Mouse (Mus musculus): ENCODE results near the gene Cutc. TPM values are rescaled to one million over a fixed set of nuclear protein-coding genes. Genes with fewer than 3 reads are reported as not detected.

Cutc gene
- polyA plus RNA-seq (2012; ENCODE audit: insufficient read depth, insufficient read length, missing spikeins): 12.3 and 12.4 TPM in 2 replicates

DNA sequence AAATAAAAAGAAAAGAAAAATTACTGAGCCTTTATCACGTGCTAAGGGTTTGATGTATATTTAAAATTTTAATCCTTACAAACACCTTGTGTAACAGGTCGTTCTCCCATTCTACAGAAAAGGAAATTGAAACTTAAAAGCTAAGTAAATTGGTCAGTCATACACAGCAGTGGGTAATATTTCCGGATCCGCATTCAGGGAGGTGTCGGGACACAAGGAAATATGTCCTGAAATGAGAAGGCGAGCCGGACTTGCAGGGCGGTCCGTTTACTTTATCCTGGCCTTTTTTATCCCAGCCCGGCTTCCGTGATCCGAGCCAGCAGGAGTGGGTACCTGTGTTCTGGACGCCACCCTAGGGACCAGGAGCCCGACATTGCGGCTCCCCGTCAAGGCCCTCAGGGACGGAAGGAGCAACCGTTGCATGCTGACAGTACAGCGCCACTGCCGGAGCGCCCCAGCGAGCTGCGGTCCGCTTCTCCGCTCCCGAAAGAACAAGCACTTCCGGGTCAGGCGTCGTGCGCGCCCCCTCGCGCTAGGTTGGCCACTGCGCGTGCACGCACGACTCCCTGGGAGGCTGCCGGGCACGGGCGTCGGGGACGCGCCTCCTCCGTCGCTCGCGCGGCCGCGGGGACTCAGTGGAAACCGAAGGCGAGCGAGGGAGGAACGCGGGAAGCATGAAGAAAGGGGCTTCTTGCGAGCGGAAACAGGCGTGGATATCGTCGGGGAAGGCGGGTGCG lies at the start of gene Cutc, which contains the start of gene Cox15:
Cutc (plus strand) TSS at position 508 of the 737 bp plus-strand sequence.
Cox15 (minus strand) TSS at position 512 of the 737 bp plus-strand sequence.
- Histone ChIP-seq H3K4me1 (ENCODE audit: control insufficient read depth, insufficient read depth, low read length) (peaks cover 9% of the 10 kb centered on the region), H3K4me3 (ENCODE audit: insufficient read depth, low read length) (peak within 1 kb of the TSS; percentile 83), H3K27ac (ENCODE audit: insufficient read depth, low read depth, low read length) (peak within 1 kb of the TSS; percentile 96)
- TF ChIP-seq POLR2A (IDR thresholded peaks at IDR 0.05; ENCODE audit: borderline replicate concordance, low read depth, low read length): peak; percentile 84; the same call in 1 of the 2 replicates
- no peak for TF ChIP-seq CTCF (IDR thresholded peaks at IDR 0.05; ENCODE audit: low read depth, low read length)

DNA sequence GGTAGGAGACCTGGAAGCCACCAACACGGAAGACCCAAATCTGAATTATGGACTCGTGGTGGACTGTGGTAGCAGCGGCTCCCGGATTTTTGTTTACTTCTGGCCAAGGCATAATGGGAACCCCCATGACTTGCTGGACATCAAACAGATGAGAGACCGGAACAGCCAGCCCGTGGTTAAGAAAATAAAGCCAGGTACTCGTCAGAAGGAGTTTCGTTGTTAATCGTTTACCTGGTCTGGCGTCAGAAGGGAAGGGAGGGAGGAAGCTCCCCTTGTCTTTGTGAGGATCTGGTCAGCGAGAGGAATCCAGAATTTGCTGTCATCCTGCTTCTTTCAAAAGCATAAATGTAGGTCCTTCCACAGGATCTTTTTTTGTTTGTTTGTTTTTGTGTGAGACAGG lies 48.6 kb upstream of the Cutc start:
- H3K4me1 ChIP-seq (ENCODE audit: control insufficient read depth, insufficient read depth, low read length): peaks cover 3% of the 10 kb centered on the region

DNA sequence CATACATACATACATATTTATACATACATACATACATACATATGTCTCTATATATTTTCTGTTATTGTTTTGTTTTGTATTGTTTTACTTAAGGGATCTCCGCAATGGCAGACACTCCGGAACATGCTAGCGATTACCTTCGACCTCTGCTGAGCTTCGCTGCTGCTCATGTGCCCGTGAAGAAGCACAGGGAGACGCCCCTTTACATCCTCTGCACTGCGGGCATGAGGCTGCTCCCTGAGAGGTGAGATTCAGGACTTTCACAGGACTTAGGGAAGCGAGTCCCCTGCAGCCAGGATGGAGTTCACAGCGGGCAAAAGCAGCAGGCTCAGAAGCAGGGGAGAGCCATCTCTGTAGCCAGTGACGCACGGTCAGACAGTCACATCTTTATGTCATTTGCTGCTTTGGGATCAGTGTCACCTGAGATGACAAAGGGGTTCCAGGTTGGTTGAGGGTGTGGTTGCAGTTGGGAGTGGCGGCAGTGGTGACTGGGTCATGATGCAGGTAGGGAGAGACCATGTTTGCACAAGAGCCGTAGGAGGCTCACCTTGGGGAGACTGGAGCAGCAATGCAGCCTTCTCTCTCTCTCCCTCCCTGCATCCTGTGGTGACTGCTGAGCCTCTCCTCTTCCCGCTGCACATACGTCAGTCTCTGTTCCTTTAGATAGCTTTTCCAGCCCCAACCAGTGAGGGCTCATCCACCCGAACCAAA lies 47.9 kb upstream of the Cutc start:
- Histone ChIP-seq H3K4me3 (ENCODE audit: insufficient read depth, low read length) (no peak overlapping the region), H3K27ac (ENCODE audit: insufficient read depth, low read depth, low read length) (no peak overlapping the region), H3K4me1 (ENCODE audit: control insufficient read depth, insufficient read depth, low read length) (peaks cover 8% of the 10 kb centered on the region)
- TF ChIP-seq POLR2A (IDR thresholded peaks at IDR 0.05; ENCODE audit: borderline replicate concordance, low read depth, low read length): no peak
- TF ChIP-seq CTCF (IDR thresholded peaks at IDR 0.05; ENCODE audit: low read depth, low read length): no peak

More for the DNA sequence above, 48.6 kb upstream of the Cutc start:
- Histone ChIP-seq H3K27ac (ENCODE audit: insufficient read depth, low read depth, low read length) (no peak overlapping the region), H3K4me3 (ENCODE audit: insufficient read depth, low read length) (no peak overlapping the region)
- TF ChIP-seq CTCF (IDR thresholded peaks at IDR 0.05; ENCODE audit: low read depth, low read length) (no peak), POLR2A (IDR thresholded peaks at IDR 0.05; ENCODE audit: borderline replicate concordance, low read depth, low read length) (no peak)

DNA sequence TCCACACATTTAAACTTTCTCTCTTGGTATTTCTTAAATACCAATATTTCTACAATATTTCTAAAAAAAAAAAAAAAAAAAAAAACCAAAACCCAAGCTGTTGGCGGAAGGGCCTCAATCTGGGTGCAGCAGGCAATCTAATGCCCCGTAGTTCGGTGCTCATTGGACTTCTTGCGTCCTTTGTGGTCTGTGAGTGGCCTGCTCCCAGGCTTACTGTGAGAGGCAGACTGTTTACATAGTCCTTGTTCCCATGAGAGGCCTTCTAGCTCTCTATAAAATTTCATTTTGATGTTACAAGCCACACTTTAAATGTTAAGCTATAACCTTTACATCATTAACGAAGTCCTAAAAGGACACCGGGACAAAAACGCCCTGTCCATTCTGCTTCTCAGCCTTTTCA lies 44.6 kb upstream of the Cutc start:
- Histone ChIP-seq H3K4me1 (ENCODE audit: control insufficient read depth, insufficient read depth, low read length) (peaks cover 23% of the 10 kb centered on the region), H3K27ac (ENCODE audit: insufficient read depth, low read depth, low read length) (no peak overlapping the region), H3K4me3 (ENCODE audit: insufficient read depth, low read length) (no peak overlapping the region)
- TF ChIP-seq POLR2A (IDR thresholded peaks at IDR 0.05; ENCODE audit: borderline replicate concordance, low read depth, low read length): no peak
- TF ChIP-seq CTCF (IDR thresholded peaks at IDR 0.05; ENCODE audit: low read depth, low read length): no peak

DNA sequence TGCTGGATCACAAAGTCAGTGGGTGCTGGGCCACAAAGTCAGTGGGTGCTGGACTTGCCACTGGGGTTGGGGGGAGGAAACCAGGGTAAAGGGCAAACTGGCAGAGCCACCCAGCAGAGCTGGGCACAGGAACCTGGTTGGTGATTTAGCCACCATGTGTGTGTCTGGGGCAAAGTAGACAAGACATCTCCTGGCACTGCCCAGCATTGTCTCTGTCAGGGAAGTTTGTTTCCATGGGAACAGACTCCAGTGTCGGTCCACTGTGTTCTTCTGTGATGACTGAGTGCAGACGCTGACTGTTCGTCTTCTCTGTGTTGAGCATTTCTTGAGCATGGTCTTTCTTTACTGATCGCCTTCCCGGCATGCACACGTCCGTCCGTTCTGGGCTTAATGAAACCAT lies 43.5 kb upstream of the Cutc start:
- TF ChIP-seq POLR2A (IDR thresholded peaks at IDR 0.05; ENCODE audit: borderline replicate concordance, low read depth, low read length) (no peak), CTCF (IDR thresholded peaks at IDR 0.05; ENCODE audit: low read depth, low read length) (no peak)
- Histone ChIP-seq H3K4me1 (ENCODE audit: control insufficient read depth, insufficient read depth, low read length) (peaks cover 23% of the 10 kb centered on the region), H3K27ac (ENCODE audit: insufficient read depth, low read depth, low read length) (peak overlapping the region; percentile 50), H3K4me3 (ENCODE audit: insufficient read depth, low read length) (no peak overlapping the region)

DNA sequence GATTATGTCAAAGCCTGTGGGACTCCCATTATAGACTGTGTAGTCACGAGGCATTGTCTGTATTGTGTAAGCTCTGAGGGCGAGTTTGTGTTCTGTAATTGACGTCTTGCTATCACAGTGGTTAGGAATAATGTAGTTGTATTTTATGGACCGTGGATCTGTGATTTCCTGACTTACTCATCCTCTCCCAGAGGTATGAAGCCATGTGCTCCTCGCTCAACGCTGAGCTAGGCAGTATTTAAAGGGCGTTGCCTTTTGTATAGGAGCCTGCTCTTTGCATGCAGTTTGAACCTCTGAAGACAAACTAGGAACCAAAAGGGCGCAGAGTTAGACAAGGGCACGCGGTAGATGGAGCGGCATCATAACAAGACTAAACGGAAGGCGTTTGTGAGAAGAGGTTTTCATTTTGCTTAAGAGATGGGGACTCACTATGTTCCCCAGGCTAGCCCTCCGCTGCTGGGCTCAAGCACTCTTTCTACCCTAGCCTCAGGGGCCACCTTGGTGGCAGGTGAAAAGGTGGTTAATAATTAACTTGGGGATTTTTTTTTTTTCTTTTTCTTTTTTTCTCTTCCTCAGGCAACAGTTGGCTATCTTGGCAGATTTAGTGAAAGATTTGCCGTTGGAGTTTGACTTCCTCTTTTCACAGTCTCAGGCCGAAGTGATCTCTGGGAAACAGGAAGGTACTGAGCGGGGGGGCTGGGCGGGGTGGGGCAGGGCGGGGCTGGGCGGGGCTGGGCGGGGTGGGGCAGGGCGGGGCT lies 41.5 kb upstream of the Cutc start:
- Histone ChIP-seq H3K4me3 (ENCODE audit: insufficient read depth, low read length) (peak overlapping the region; percentile 57), H3K27ac (ENCODE audit: insufficient read depth, low read depth, low read length) (peak overlapping the region; percentile 100), H3K4me1 (ENCODE audit: control insufficient read depth, insufficient read depth, low read length) (peaks cover 23% of the 10 kb centered on the region)
- no peak for TF ChIP-seq CTCF (IDR thresholded peaks at IDR 0.05; ENCODE audit: low read depth, low read length)
- peak; percentile 34; the same call in 1 of the 2 replicates for TF ChIP-seq POLR2A (IDR thresholded peaks at IDR 0.05; ENCODE audit: borderline replicate concordance, low read depth, low read length)

DNA sequence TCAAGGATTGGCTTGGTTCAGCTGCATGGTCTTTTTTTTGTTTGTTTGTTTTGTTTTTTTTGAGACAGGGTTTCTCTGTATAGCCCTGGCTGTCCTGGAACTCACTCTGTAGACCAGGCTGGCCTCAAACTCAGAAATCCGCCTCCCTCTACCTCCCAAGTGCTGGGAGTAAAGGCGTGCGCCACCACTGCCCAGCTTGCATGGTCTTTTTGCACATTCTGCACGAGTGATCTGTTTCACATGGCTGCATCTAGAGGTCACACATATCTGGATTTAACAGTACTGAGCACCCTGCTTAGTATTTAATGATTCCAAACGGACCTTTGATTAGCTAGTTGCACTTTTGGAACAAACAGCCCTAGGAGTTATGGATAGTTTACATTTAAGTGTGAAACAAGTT lies 40.8 kb upstream of the Cutc start:
- peak overlapping the region; percentile 15; the same call in 1 of the 2 replicates for H3K27ac ChIP-seq (ENCODE audit: insufficient read depth, low read depth, low read length)
- H3K4me1 ChIP-seq (ENCODE audit: control insufficient read depth, insufficient read depth, low read length): peaks cover 23% of the 10 kb centered on the region
- TF ChIP-seq POLR2A (IDR thresholded peaks at IDR 0.05; ENCODE audit: borderline replicate concordance, low read depth, low read length) (no peak), CTCF (IDR thresholded peaks at IDR 0.05; ENCODE audit: low read depth, low read length) (no peak)
- H3K4me3 ChIP-seq (ENCODE audit: insufficient read depth, low read length): no peak overlapping the region

DNA sequence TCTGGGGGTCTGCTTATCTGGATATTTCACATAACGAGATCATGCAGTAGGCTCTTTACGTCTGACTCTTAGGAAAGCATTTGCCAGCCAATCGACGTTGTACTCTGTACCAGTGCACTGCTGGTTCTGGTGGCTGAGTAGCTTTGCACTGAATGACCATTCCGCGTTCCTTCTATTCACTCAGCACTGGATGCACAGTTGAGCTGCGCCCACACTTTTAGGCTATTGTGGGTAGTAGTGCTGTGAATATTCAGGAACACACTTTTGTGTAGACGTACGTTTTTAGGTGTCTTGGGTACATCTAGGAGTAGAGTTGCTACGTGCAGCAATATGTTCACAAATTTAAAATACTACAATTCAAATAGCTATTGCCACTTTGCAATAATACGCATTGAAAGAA lies 32.7 kb upstream of the Cutc start:
- H3K4me3 ChIP-seq (ENCODE audit: insufficient read depth, low read length): no peak overlapping the region
- TF ChIP-seq CTCF (IDR thresholded peaks at IDR 0.05; ENCODE audit: low read depth, low read length) (no peak), POLR2A (IDR thresholded peaks at IDR 0.05; ENCODE audit: borderline replicate concordance, low read depth, low read length) (no peak)
- no peak overlapping the region for H3K27ac ChIP-seq (ENCODE audit: insufficient read depth, low read depth, low read length)
- peaks cover 13% of the 10 kb centered on the region for H3K4me1 ChIP-seq (ENCODE audit: control insufficient read depth, insufficient read depth, low read length)

DNA sequence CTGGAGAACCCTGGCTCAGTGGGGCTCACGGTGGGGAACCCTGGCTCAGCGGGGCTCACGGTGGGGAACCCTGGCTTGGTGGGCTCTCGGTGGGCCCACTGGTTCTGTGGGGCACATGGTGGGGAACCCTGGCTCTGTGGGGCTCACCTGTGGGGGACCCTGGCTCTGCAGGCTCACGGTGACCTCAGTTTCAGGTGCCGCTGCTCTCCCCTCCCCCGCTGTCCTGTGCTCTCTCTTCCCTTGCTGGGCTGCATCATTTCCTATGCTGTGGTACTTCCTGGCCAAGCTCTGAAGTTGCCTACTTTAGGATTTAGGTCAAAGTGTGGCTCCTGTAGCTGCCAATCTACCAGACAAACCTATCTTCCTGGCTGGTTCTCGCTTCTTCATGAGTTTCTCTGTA lies 29.9 kb upstream of the Cutc start:
- Histone ChIP-seq H3K27ac (ENCODE audit: insufficient read depth, low read depth, low read length) (peak overlapping the region; percentile 2; the same call in 1 of the 2 replicates), H3K4me3 (ENCODE audit: insufficient read depth, low read length) (no peak overlapping the region), H3K4me1 (ENCODE audit: control insufficient read depth, insufficient read depth, low read length) (peaks cover 21% of the 10 kb centered on the region)
- TF ChIP-seq CTCF (IDR thresholded peaks at IDR 0.05; ENCODE audit: low read depth, low read length): no peak
- TF ChIP-seq POLR2A (IDR thresholded peaks at IDR 0.05; ENCODE audit: borderline replicate concordance, low read depth, low read length): no peak

Data from bone marrow macrophage, adult 2 months (primary cell).